Mouse (Mus musculus) midbrain, embryonic 12.5 days (tissue): ENCODE measurements around the gene Adora2a. TPM values are rescaled to one million over a fixed set of nuclear protein-coding genes. Genes with fewer than 3 reads are reported as not detected.

Experiments
- ATAC-seq: fragments of 200-750 bp; cut with Nextera tagmentation; 2 replicates; pipeline ENCODE4 v1.8.0; 2017; ENCODE audit warnings: low read depth, moderate TSS enrichment, moderate library complexity; ENCODE audit not compliant: low FRiP score
- H3K27ac ChIP-seq: fragments of 300-500 bp; sonication (generic); replicated peaks from 2 replicates; pipeline ENCODE4 v1.5.1; 2016; ENCODE audit warnings: mild to moderate bottlenecking
- H3K27me3 ChIP-seq: fragments of 300-500 bp; sonication (generic); 2 replicates; pipeline ENCODE4 v1.6.1; 2016; ENCODE audit warnings: mild to moderate bottlenecking
- H3K36me3 ChIP-seq: fragments of 300-500 bp; sonication (generic); 2 replicates; pipeline ENCODE4 v1.6.1; 2016
- H3K4me1 ChIP-seq: fragments of 300-500 bp; sonication (generic); 2 replicates; pipeline ENCODE4 v1.6.1; 2016
- H3K4me2 ChIP-seq: fragments of 300-500 bp; sonication (generic); replicated peaks from 2 replicates; pipeline ENCODE4 v1.6.1; 2016; ENCODE audit warnings: mild to moderate bottlenecking, moderate library complexity
- H3K4me3 ChIP-seq: fragments of 300-500 bp; sonication (generic); 2 replicates; pipeline ENCODE4 v1.5.1; 2016; ENCODE audit warnings: mild to moderate bottlenecking
- H3K9ac ChIP-seq: fragments of 300-500 bp; sonication (generic); replicated peaks from 2 replicates; pipeline ENCODE4 v1.6.1; 2016; ENCODE audit warnings: mild to moderate bottlenecking, moderate library complexity
- H3K9me3 ChIP-seq: fragments of 300-500 bp; sonication (generic); 2 replicates; pipeline ENCODE4 v1.6.1; 2016; ENCODE audit warnings: mild to moderate bottlenecking
- WGBS: fragments of 180-500 bp; shearing (Covaris S2); methylation state at CpG from one replicate; pipeline ENCODE4 v1.1.7; 2016; 5-methylcytosine and 5-hydroxymethylcytosine counted together
- polyA plus RNA-seq: library from polyadenylated mRNA; unstranded; fragments of >200 nt; fragmentation: Nextera tagmentation; extraction: Ambion mirVana; gene quantifications from 2 replicates; pipeline ENCODE4 v1.2.1, GENCODE M21; 2016

The Adora2a gene
- polyA plus RNA-seq, 1 experiment from 2014 or later, result 2.7 TPM

- H3K27me3 ChIP-seq, result no peaks in the 10 kb centered on the region
- no peak overlapping the region for H3K27ac ChIP-seq
- no peak overlapping the region for H3K9ac ChIP-seq
- no peak overlapping the region for H3K4me2 ChIP-seq
- H3K36me3 ChIP-seq, result peaks cover 17% of the 10 kb centered on the region; the same call in 1 of the 2 replicates
- 82% methylated on average over 4 of the region's 4 CpGs for WGBS
- H3K9me3 ChIP-seq, result no peaks in the 10 kb centered on the region
- no peaks in the 10 kb centered on the region for H3K4me1 ChIP-seq
- ATAC-seq, result no peak
- H3K4me3 ChIP-seq, result no peak overlapping the region
Observed at GRCm38 (mm10) chr10:75294926-75295325, 21.8 kb upstream of the Adora2a start.

GRCm38 (mm10) chr10:75298608-75299007 is 18.1 kb upstream of the Adora2a start:
- 86% methylated on average over 5 of the region's 5 CpGs for WGBS
- no peaks in the 10 kb centered on the region for H3K27me3 ChIP-seq
- no peaks in the 10 kb centered on the region for H3K4me1 ChIP-seq
- no peak for ATAC-seq
- no peak overlapping the region for H3K9ac ChIP-seq
- no peaks in the 10 kb centered on the region for H3K9me3 ChIP-seq
- no peak overlapping the region for H3K4me3 ChIP-seq
- peaks cover 32% of the 10 kb centered on the region; the same call in 1 of the 2 replicates for H3K36me3 ChIP-seq
- no peak overlapping the region for H3K4me2 ChIP-seq
- H3K27ac ChIP-seq, result no peak overlapping the region

GRCm38 (mm10) chr10:75299785-75300418 is 16.8 kb upstream of the Adora2a start:
- H3K4me2 ChIP-seq, result no peak overlapping the region
- ATAC-seq, result no peak
- no peak overlapping the region for H3K27ac ChIP-seq
- H3K36me3 ChIP-seq, result peaks cover 32% of the 10 kb centered on the region; the same call in 1 of the 2 replicates
- H3K4me1 ChIP-seq, result no peaks in the 10 kb centered on the region
- no peak overlapping the region for H3K4me3 ChIP-seq
- H3K9ac ChIP-seq, result no peak overlapping the region
- 93% methylated on average over 5 of the region's 5 CpGs for WGBS
- H3K9me3 ChIP-seq, result no peaks in the 10 kb centered on the region
- no peaks in the 10 kb centered on the region for H3K27me3 ChIP-seq

GRCm38 (mm10) chr10:75301195-75301806 is 15.4 kb upstream of the Adora2a start:
- Histone ChIP-seq H3K9me3 (no peaks in the 10 kb centered on the region), H3K27ac (no peak overlapping the region), H3K4me3 (no peak overlapping the region), H3K4me1 (no peaks in the 10 kb centered on the region), H3K4me2 (no peak overlapping the region), H3K27me3 (no peaks in the 10 kb centered on the region), H3K9ac (no peak overlapping the region), H3K36me3 (peaks cover 27% of the 10 kb centered on the region; the same call in 1 of the 2 replicates)
- ATAC-seq, result no peak
- WGBS, result 94% methylated on average over 12 of the region's 12 CpGs

GRCm38 (mm10) chr10:75301937-75302336 is 14.7 kb upstream of the Adora2a start:
- Histone ChIP-seq H3K4me2 (no peak overlapping the region), H3K36me3 (peaks cover 29% of the 10 kb centered on the region; the same call in 1 of the 2 replicates), H3K27ac (no peak overlapping the region), H3K4me1 (no peaks in the 10 kb centered on the region), H3K9ac (no peak overlapping the region), H3K9me3 (no peaks in the 10 kb centered on the region), H3K4me3 (no peak overlapping the region), H3K27me3 (no peaks in the 10 kb centered on the region)
- no peak for ATAC-seq
- 93% methylated on average over 4 of the region's 4 CpGs for WGBS

- Histone ChIP-seq H3K36me3 (peaks cover 35% of the 10 kb centered on the region), H3K4me1 (no peaks in the 10 kb centered on the region)
Observed at GRCm38 (mm10) chr10:75302536-75302935, 14.1 kb upstream of the Adora2a start.

GRCm38 (mm10) chr10:75303324-75304048 is 13.2 kb upstream of the Adora2a start:
- H3K36me3 ChIP-seq, result peaks cover 45% of the 10 kb centered on the region
- no peaks in the 10 kb centered on the region for H3K4me1 ChIP-seq
- H3K27ac ChIP-seq, result no peak overlapping the region
- H3K27me3 ChIP-seq, result no peaks in the 10 kb centered on the region
- H3K9me3 ChIP-seq, result no peaks in the 10 kb centered on the region
- no peak overlapping the region for H3K4me3 ChIP-seq
- WGBS, result 92% methylated on average over 8 of the region's 8 CpGs
- no peak overlapping the region for H3K9ac ChIP-seq
- H3K4me2 ChIP-seq, result no peak overlapping the region
- ATAC-seq, result no peak

More at GRCm38 (mm10) chr10:75302536-75302935, 14.1 kb upstream of the Adora2a start:
- ATAC-seq, result no peak
- no peak overlapping the region for H3K27ac ChIP-seq
- H3K9ac ChIP-seq, result no peak overlapping the region
- H3K4me3 ChIP-seq, result no peak overlapping the region
- no peak overlapping the region for H3K4me2 ChIP-seq
- WGBS, result 84% methylated on average over 4 of the region's 4 CpGs
- no peaks in the 10 kb centered on the region for H3K9me3 ChIP-seq
- H3K27me3 ChIP-seq, result no peaks in the 10 kb centered on the region

GRCm38 (mm10) chr10:75304049-75304405 is 12.7 kb upstream of the Adora2a start:
- H3K4me1 ChIP-seq, result no peaks in the 10 kb centered on the region
- no peak overlapping the region for H3K4me3 ChIP-seq
- no peak overlapping the region for H3K4me2 ChIP-seq
- no peak overlapping the region for H3K9ac ChIP-seq
- WGBS, result 91% methylated on average over 5 of the region's 5 CpGs
- ATAC-seq, result no peak
- no peak overlapping the region for H3K27ac ChIP-seq
- H3K36me3 ChIP-seq, result peaks cover 46% of the 10 kb centered on the region
- no peaks in the 10 kb centered on the region for H3K9me3 ChIP-seq
- no peaks in the 10 kb centered on the region for H3K27me3 ChIP-seq

- Histone ChIP-seq H3K27ac (no peak overlapping the region), H3K27me3 (no peaks in the 10 kb centered on the region), H3K9ac (no peak overlapping the region), H3K9me3 (no peaks in the 10 kb centered on the region), H3K36me3 (peaks cover 50% of the 10 kb centered on the region), H3K4me1 (no peaks in the 10 kb centered on the region), H3K4me3 (no peak overlapping the region), H3K4me2 (no peak overlapping the region)
- no peak for ATAC-seq
- 83% methylated on average over 6 of the region's 6 CpGs for WGBS
Observed at GRCm38 (mm10) chr10:75304413-75304812, 12.3 kb upstream of the Adora2a start.

GRCm38 (mm10) chr10:75307130-75307529 is 9.5 kb upstream of the Adora2a start:
- no peak overlapping the region for H3K9ac ChIP-seq
- H3K27ac ChIP-seq, result no peak overlapping the region
- no peak overlapping the region for H3K4me2 ChIP-seq
- no peaks in the 10 kb centered on the region for H3K9me3 ChIP-seq
- H3K4me1 ChIP-seq, result no peaks in the 10 kb centered on the region
- H3K4me3 ChIP-seq, result no peak overlapping the region
- WGBS, result 92% methylated on average over 7 of the region's 7 CpGs
- no peaks in the 10 kb centered on the region for H3K27me3 ChIP-seq
- peaks cover 61% of the 10 kb centered on the region for H3K36me3 ChIP-seq
- ATAC-seq, result no peak

- 82% methylated on average over 7 of the region's 7 CpGs for WGBS
- Histone ChIP-seq H3K36me3 (peaks cover 50% of the 10 kb centered on the region), H3K4me2 (no peak overlapping the region), H3K9me3 (no peaks in the 10 kb centered on the region), H3K4me1 (peaks cover 13% of the 10 kb centered on the region), H3K27me3 (peaks cover 18% of the 10 kb centered on the region), H3K9ac (no peak overlapping the region), H3K27ac (no peak overlapping the region), H3K4me3 (no peak overlapping the region)
- ATAC-seq, result no peak
Observed at GRCm38 (mm10) chr10:75312361-75312760, 4.3 kb upstream of the Adora2a start.
